Mouse (Mus musculus): ENCODE results near the gene Gm38393. TPM values are rescaled to one million over a fixed set of nuclear protein-coding genes. Genes with fewer than 3 reads are reported as not detected.

Gene Gm38393
- 10 to 100 TPM; 84.3 to 89.7 TPM for total RNA-seq (2021)

DNA sequence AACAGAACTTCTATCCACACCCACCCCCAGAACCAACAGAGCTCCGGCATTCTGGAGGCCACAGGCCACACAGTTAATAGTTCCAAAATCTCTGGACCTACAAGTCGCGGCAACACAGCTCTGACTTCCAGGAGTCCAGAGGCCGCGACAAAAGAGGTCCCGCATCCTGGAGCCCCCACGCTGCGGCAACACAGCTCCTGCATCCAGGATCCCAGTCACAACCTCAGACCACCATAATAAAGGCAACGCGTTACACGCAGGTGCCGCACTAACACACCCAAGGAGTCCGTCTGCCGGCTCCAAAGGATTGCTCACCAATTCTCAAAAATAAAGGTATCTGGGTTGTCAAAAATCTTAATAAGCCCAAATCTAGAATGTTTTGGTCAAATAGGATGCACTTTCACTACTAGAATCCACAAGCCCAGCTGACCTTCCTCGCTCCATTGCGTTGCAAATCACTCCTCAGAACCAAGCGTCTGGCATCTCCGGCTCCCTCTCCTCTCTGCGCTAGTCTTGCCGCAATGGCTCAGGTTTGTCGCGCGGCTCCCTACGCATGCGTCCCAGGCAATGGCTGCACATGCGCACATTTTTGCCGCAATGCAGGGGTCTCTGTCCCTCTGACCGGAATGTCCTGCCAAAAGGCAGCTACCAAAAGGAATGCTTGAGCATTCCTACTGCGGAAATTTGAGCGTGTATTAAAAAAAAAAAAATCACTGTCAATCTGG is at the start of gene Gm38393, which contains the start of gene Snurf:
TSS of gene Gm38393 (minus strand) at position 459 of the 725 bp plus-strand sequence.
TSS of gene Snurf (minus strand) at position 444 of the 725 bp plus-strand sequence.
- intact Hi-C loops (cut with DNase I) = no loop called here
- DNase-seq = peak; percentile 83

- peak; percentile 55 for DNase-seq
- intact Hi-C loops (cut with DNase I) = no loop called here
Measured at GRCm38 (mm10) chr7:60047481-60048201, 42.8 kb upstream of the Gm38393 start.

DNA sequence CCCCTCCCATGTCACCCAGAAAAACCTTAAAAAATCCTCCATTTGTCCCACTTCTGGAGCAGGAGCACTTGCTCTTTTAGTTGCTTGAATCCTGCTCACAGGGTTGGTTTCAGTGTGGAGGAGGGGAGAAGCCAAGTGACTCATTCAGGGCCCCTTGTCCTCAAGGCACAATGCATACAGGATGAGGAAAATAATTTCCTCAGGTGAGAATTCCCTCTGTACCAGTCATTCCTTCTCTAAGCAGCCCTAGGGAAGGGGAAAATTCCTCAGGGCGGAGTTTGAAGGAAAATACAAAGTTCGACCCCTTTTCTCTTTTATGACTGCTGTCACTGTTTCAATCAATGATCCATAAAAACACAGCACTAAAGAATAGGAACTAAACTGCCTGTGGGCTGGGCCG is 8.3 kb upstream of the Gm38393 start:
- DNase-seq = no peak
- intact Hi-C loops (cut with DNase I) = no loop called here

GRCm38 (mm10) chr7:60007727-60008360 is 3.0 kb upstream of the Gm38393 start:
- intact Hi-C loops (cut with DNase I) = no loop called here

GRCm38 (mm10) chr7:60006262-60006661 is 1.4 kb upstream of the Gm38393 start:
- DNase-seq = no peak

More at GRCm38 (mm10) chr7:60007727-60008360, 3.0 kb upstream of the Gm38393 start:
- DNase-seq = no peak

DNA sequence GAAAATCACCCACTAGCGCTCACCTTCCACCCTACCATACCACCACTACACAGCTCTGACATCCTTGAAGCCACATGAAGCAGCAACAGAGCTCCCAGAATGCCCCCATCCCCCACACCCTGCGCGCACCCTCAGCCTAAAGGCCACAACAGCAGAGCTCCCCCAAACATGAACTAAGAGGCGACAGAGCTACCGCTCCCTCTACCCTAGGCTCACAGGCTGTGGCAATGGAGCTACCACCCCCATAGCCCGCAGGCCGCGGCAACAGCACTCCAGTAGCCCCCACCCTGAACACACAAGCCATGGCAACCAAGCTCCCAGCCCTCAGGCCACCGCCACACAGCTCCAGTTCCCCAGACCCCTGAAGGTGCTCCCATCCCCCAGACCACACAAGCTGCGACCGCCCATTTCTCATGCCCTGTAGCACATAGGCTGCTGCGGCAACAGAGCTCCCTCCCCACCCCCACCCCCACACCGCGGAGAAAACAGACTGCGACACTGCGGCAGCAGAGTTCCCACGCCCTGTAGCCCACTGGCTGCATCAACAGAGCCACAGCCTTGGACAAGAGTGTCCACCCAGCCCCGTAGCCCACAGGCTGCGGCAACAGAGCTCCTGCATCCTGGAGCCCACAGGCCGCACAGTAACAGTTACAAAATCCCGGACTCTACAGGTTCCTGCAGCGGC is 801 bp downstream of the Gm38393 start:
- intact Hi-C loops (cut with DNase I) = no loop called here
- DNase-seq = peak; percentile 77

More at GRCm38 (mm10) chr7:60006262-60006661, 1.4 kb upstream of the Gm38393 start:
- intact Hi-C loops (cut with DNase I) = no loop called here

DNA sequence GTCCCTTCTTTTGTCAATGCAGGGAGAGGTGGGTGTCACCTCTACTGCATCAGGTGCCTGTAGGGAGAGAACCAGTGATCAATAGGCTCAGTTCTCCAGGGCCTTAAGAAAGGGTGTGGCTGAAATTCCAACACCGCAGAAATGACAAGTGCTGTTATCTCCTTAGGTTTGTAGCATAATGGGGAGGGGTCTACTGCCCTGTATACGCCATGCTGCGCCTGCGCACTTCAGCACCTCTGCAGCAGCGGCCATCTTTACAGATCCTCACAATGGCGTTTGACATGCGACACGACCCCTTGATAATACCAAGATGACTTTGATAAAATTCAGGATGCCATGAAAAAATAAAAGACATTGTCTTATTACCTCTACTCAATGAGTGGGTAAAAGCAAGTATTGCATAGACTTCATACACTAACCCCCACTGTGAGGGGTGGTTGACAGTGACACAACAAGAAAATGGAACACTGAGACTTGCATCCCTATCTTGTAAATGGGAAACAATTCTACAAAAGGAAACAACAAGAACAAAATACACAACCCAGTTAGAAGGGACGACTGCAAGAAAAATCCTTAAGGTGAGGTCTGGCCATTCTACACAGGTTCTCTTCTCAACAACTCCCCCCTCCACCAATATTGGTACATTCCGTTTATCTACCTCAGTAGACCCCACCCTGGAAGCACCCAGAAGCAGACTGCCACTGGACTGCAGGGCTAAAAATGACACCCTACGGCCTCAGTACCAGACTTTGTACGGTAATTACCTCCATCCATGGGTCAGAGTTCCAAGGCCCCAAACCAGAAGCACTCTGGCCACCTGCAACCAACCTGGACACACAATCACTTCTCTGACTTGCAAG is 1.6 kb downstream of the Gm38393 start:
- peak; percentile 55 for DNase-seq
- intact Hi-C loops (cut with DNase I) = no loop called here

GRCm38 (mm10) chr7:59978646-59979045 is 26.2 kb downstream of the Gm38393 start:
- intact Hi-C loops (cut with DNase I) = no loop called here
- DNase-seq = no peak

Other genes starting within 250 kb of the Gm38393 start
- 1,000 to 10,000 TPM; 1,067 to 1,192 TPM for gene Snurf, start within 50 bp of the Gm38393 start, total RNA-seq (2021)
- 100 to 1,000 TPM; 484 to 496 TPM for gene Snrpn, start 135.2 kb upstream of the Gm38393 start, total RNA-seq (2021)